17 mouse cellular contexts compared by ENCODE assay signal in genomic region chr11:71914665-71915064, GRCm38 (mm10).
DNase-seq lines count a peak whose midpoint lies in the region; ATAC-seq and TF ChIP-seq lines count a peak whose summit lies in the region.
"Had no signal": no experiment of that assay in that cellular context is flagged by ENCODE, and none has a peak within 500 bp of the region (broad histone marks: within the 10 kb centered on the region; RNA-seq: fewer than 3 reads in every experiment).

No protein-coding gene starts in this region.

- no peak overlapping the region for H3K27ac ChIP-seq in cerebellum, adult 2 months (ENCODE audit: insufficient read depth, low read length)
- H3K27ac ChIP-seq: forebrain, embryonic 15.5 days; hindbrain, embryonic 14.5 days; intestine, embryonic 15.5 days had no signal

- TF ChIP-seq POLR2A in cerebellum, adult 2 months (IDR thresholded peaks at IDR 0.05; ENCODE audit: borderline replicate concordance, insufficient read depth, low read length) = no peak

- H3K27me3 ChIP-seq in cerebellum, adult 2 months (ENCODE audit: control insufficient read depth, insufficient read depth, low read length) = no peaks in the 10 kb centered on the region
- H3K27me3 ChIP-seq: forebrain, embryonic 15.5 days; heart, embryonic 12.5 days; intestine, embryonic 15.5 days had no signal

- H3K4me1 ChIP-seq in cerebellum, adult 2 months (ENCODE audit: control insufficient read depth, insufficient read depth, low read length) = peaks cover 11% of the 10 kb centered on the region
- H3K4me1 ChIP-seq: heart, embryonic 12.5 days; intestine, embryonic 15.5 days had no signal

- WGBS in cerebellum, adult 2 months = 11% methylated on average over 5 of the region's 5 CpGs

- no peak for TF ChIP-seq CTCF in cerebellum, adult 2 months (IDR thresholded peaks at IDR 0.05; ENCODE audit: borderline replicate concordance, insufficient read depth, low read depth, low read length)

- H3K4me3 ChIP-seq in cerebellum, adult 2 months (replicated peaks; ENCODE audit: insufficient read depth, low read depth, low read length) = no peak overlapping the region
- H3K4me3 ChIP-seq: forebrain, embryonic 10.5 days; forebrain, embryonic 15.5 days; heart, embryonic 12.5 days; intestine, embryonic 15.5 days had no signal

- no peak for ATAC-seq in erythroid progenitor cell, adult 5-6 weeks (replicated peaks; ENCODE audit: low FRiP score, poor library complexity, severe bottlenecking)
- ATAC-seq: forebrain, embryonic 15.5 days; intestine, embryonic 15.5 days had no signal

- DNase-seq in embryo, embryonic 10 days (ENCODE audit: low spot score) = peak; percentile 16
- no peak for DNase-seq in embryo, embryonic 10.5 days (ENCODE audit: low spot score)
- peak; percentile 62 for DNase-seq in brain, adult 2 months (ENCODE audit: low read depth, low spot score)
- DNase-seq in cerebellum, adult 2 months = peak; percentile 29 to 35
- DNase-seq in cerebellum, postnatal 25 days = peak; percentile 26 to 41
- DNase-seq in lung, postnatal 10 days = no peak
- DNase-seq in kidney, postnatal 25 days = no peak
- DNase-seq: adrenal gland, adult 2 months; adrenal gland, postnatal 25 days; gastrocnemius, postnatal 25 days; kidney, adult 18-20 months had no signal

Comparison
In these comparisons a context has a peak if more than half of its experiments do, and no peak if none do; other contexts are left out.
1. DNase-seq: peak in embryo, embryonic 10 days (single experiment), brain, adult 2 months (single experiment), cerebellum, adult 2 months (2 of 2) and cerebellum, postnatal 25 days (2 of 2); none in embryo, embryonic 10.5 days (single experiment), lung, postnatal 10 days (single experiment) and kidney, postnatal 25 days (0 of 2).